Mouse (Mus musculus) Patski (cell line): ENCODE results near the gene Mical3. TPM values are rescaled to one million over a fixed set of nuclear protein-coding genes. Genes with fewer than 3 reads are reported as not detected.

Source experiments
- ATAC-seq: fragments of 100-300 bp; one replicate; pipeline ENCODE4 v1.8.0; 2021
- CTCF ChIA-PET: fragments of 350-600 bp; sonication (Branson Sonifier 250); formaldehyde crosslinking; loops from one replicate; lab custom pipeline; 2022; ENCODE audit warnings: inconsistent platforms; lab: Charles Lee
- POLR2A ChIA-PET: fragments of 350-600 bp; sonication (Branson Sonifier 250); formaldehyde crosslinking; loops from one replicate; lab custom pipeline; 2022; ENCODE audit warnings: antibody characterized with exemption, inconsistent platforms; lab: Charles Lee
- DNase-seq: peaks from one replicate; pipeline ENCODE4 v3.0.0-alpha.2; 2011; ENCODE audit warnings: low read depth, low spot score
- H3K27me3 ChIP-seq: fragments of 371-371 bp; one replicate; pipeline ENCODE4 v1.5.1; 2021
- CTCF ChIP-seq: fragments of 100-300 bp; IDR thresholded peaks from one replicate; pipeline ENCODE4 v1.5.1; 2021
- in situ Hi-C: fragments of 300-500 bp; cut with MboI; formaldehyde crosslinking; loops from 3 replicates; pipeline ENCODE4 v1.11.1; 2018; ENCODE audit warnings: low pct_unique_long_range_greater_than_20kb, mixed read lengths
- polyA plus RNA-seq: library from polyadenylated mRNA; unstranded; gene quantifications from one replicate; pipeline ENCODE4 v1.2.3, GENCODE M21; 2021

Mical3 gene
- polyA plus RNA-seq, 1 experiment from 2014 or later = 47.3 TPM

DNA sequence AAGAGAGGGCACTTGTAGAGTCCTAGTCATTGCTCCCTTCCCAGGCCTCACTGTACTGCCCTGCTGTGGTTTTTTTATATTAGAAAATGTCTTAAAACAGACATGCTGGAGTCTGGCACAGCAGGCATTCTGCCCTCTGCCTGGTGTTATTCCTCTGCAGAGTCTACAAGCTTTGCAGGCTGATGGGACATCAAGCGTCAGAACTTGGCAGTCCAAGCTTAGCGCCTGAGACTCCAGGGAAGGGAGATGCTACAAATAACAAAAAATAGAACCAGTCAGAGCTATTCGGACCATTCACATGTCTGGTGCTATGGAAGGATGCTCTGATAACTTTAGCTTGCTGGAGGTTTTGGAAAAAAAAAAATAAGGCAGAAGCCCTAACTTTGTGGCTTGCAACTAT lies 144.6 kb downstream of the Mical3 start:
- CTCF ChIA-PET = interaction anchor here (1.1 to 1.6 kb wide), 2 partner anchors 9 to 14 kb away, joined by 3 to 4 read pairs; no protein-coding TSS in a partner anchor
- in situ Hi-C loops = no loop called here
- no peaks in the 10 kb centered on the region for H3K27me3 ChIP-seq
- POLR2A ChIA-PET = no interaction called here
- DNase-seq = no peak
- no peak for TF ChIP-seq CTCF
- ATAC-seq = no peak

DNA sequence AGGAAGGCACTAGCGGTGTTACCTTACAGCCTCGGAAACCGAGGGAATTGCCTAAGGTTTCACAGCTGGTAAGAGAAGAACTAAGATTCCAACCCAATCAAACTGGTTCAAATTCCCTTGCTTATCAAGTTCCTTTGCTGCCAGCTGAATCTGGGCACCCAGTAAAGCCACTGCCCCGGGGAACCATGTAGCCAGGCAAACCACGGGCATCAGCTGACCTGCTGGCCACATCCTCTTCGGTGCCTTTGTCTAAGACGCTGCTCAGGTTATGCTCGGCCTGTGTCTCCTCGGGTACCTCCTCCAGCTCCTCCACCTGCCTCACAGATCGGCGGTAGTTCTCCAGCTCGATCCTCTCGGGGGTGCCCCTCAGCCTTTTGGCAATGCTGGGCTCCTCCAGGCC lies 148.5 kb downstream of the Mical3 start:
- no peak for DNase-seq
- TF ChIP-seq CTCF = no peak
- in situ Hi-C loops = no loop called here
- POLR2A ChIA-PET = no interaction called here
- H3K27me3 ChIP-seq = no peaks in the 10 kb centered on the region
- CTCF ChIA-PET = interaction anchor here (0.7 to 1.6 kb wide), 7 partner anchors 25 to 191 kb away, joined by 3 to 5 read pairs (median 4); no protein-coding TSS in a partner anchor
- ATAC-seq = no peak

DNA sequence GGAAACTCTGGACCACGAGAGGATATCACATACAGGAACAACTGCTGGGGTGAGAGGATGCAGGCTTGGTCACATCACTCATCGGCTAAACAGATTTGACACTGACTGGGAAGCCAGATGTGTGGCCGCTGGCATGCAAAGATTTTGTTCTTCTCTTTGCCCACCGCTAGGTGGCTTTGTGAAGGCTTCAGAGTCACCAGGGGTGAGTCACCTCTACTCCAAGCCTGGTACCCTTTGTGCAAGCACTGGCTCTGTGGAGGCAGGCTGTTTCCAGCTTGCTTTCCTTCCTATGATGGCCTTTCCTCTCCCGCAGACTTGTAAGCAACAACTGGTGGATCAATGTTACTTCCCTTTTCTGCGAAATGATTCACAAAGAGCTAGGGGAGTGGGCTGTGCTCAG lies 149.3 kb downstream of the Mical3 start:
- POLR2A ChIA-PET = no interaction called here
- ATAC-seq (peak; percentile 78), DNase-seq (peak; percentile 33)
- in situ Hi-C loops = no loop called here
- TF ChIP-seq CTCF = no peak
- no peaks in the 10 kb centered on the region for H3K27me3 ChIP-seq
- CTCF ChIA-PET = interaction anchor here (0.7 to 2.9 kb wide), 10 partner anchors 11 to 198 kb away, joined by 3 to 18 read pairs (median 4); no protein-coding TSS in a partner anchor

DNA sequence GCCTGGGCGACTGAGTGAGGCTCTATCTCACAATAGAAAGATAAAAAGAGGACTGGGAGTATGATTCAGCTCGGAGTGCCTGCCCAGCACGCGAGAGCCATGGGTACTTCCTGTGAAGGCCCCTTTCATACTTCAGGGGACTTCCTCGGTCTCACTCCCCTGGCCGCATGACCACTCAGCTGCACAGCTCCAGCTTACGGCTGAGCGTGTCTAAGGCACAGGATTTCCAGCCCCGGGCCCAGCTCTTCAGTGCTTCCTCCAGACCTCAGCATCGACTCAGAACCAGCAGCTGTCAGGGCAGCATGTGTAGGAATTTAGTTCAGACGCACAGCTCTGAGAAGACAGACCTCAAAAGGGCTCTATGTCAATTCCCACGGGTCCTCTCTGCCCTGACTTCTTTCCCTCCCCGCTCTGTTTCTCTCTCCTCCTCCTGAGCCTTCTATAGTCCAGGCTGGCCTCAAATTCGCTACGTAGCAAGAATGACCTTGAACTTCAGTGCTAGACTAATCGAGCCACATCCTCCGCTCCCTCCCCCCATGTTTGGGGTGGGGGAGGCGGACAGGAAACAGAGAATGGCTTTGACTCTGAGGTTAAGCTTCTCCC lies 152.7 kb downstream of the Mical3 start:
- in situ Hi-C loops = no loop called here
- H3K27me3 ChIP-seq = no peaks in the 10 kb centered on the region
- DNase-seq (no peak), ATAC-seq (no peak)
- TF ChIP-seq CTCF = no peak
- CTCF ChIA-PET = interaction anchor here (1.3 to 1.9 kb wide), 2 partner anchors 152 to 202 kb away, joined by 3 to 4 read pairs; no protein-coding TSS in a partner anchor
- POLR2A ChIA-PET = interaction anchor here (0.6 kb wide), 1 partner anchor 88 kb away, joined by 7 read pairs; no protein-coding TSS in a partner anchor

DNA sequence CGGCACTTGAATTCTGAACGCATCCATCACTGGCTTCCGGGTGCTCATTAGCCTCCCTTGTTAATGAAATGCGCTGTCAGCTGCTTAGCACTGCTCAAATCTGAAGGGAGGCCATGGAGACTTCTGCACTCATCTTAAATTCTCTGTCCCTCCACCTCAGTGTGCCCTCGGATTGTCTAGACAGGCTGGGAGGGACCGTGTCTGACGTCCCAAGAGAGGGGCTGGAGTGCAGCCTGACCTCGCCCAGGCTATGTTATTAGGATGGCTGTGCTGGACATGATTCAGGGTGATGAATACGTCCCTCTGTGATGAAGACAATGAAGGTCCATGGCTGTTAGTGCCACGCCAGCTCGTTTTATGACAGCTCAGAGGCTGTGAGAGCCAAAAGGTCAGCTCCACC lies 153.8 kb downstream of the Mical3 start:
- ChIA-PET POLR2A (no interaction called here), CTCF (interaction anchor here (1.6 to 1.9 kb wide), 2 partner anchors 154 to 204 kb away, joined by 4 to 7 read pairs; partner anchors contain the start of gene Mical3)
- in situ Hi-C loops = no loop called here
- TF ChIP-seq CTCF = no peak
- ATAC-seq (no peak), DNase-seq (no peak)
- H3K27me3 ChIP-seq = no peaks in the 10 kb centered on the region

DNA sequence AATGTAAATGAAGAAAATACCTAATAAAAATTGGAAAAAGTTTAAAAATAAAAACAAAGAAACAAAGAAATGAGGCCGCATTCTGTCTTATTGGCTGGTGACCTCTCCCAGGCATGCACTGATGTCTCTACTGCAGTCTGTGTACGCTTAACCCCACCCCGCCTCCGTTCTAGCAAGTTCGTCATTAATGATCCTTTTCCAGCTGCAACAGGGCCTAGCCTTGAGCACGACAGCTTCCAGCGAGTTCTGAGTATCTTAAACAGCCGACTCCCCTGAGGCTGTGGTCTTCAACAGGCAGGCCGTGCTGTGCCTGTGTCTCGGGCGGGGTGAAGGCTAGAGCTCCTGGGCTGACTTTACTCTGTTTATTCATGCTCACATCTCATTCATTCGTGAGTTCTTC lies 154.7 kb downstream of the Mical3 start:
- DNase-seq (no peak), ATAC-seq (no peak)
- ChIA-PET CTCF (interaction anchor here (1.6 to 1.9 kb wide), 2 partner anchors 154 to 204 kb away, joined by 4 to 7 read pairs; partner anchors contain the start of gene Mical3), POLR2A (no interaction called here)
- no peak for TF ChIP-seq CTCF
- in situ Hi-C loops = no loop called here
- H3K27me3 ChIP-seq = no peaks in the 10 kb centered on the region

DNA sequence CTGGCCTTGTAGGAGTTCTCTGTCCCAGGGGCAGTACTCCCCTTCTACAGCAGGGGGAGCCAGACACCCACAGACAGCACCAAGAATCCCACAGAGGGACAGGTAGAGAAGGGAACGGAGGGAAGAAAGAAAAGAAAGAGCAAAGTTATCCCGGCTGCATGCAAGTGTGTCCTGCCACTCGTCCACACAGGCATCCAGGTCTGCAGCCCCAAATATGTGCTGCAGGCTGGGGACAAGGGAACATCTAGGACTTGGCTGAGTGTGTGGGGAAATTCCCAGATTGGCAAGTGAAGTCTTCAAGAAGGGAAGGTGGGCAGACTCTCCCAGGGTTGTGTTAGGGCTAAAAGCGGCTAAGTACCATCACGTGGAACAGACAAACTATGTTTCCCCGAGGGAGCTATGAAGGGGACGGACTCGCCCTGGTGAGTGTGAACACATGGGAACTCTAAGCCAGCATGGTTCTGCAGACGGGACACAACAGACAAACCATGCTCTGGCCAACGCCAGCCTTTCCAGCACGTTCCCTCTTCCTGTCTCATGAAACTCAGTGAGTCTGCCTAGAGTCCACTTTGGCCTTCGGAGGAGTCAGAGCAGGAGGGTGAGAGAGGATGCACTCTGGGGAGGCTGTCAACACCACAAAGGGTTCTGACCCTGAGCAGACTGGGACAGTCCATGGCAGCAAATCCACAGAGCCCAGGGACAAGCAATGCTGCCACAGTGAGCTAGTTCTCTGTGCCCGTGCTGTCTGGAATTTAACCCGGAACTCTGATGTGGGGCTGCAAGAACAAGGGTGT lies 158.8 kb downstream of the Mical3 start:
- ATAC-seq (peak; percentile 83), DNase-seq (no peak)
- in situ Hi-C loops = loop anchor here (5.0 kb wide), 1 partner anchor 205 kb away; no protein-coding TSS in a partner anchor
- CTCF ChIA-PET = interaction anchor here (0.7 to 3.7 kb wide), 8 partner anchors 9 to 207 kb away, joined by 3 to 18 read pairs (median 4); no protein-coding TSS in a partner anchor
- POLR2A ChIA-PET = no interaction called here
- TF ChIP-seq CTCF = peak; percentile 99
- no peaks in the 10 kb centered on the region for H3K27me3 ChIP-seq

DNA sequence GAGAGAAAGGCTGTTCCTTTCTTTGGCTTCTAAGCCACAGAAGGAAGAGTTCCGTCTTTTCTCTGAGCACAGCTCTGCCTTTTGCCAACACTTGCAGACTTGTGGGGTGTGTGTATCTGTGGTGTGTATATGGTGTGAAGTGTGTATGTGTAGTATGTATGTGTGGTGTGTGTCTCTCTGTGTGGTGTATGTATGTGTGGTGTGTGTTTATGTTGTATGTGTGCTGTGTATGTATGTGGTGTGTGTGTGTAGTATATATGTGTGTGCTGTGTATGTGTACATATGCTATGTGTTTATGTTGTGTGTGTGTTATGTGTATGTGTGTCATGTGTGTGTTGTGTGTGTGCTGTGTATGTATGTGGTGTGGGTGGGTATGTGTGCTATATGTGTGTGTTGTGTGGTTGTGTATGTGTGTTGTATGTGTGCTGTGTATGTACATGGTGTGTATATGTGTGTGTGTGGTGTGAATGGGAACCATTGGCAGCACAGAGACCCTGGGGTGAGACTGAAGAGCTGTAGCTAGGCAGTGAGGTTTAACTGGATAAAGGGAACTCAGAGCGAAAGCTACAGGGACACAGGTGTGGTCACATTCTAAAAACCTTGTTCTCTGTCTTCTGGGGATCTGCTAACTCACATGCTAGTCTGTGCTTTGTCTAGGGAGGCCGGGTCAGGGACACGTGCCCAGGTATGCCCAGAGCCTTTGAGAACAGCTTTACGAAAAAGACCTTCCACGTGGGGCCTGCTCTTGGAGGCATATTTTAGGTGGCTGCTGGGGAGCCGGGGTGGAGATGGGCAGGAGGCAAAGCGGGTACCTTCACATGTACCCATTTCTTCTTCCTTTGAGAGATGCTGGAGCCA lies 159.6 kb downstream of the Mical3 start:
- no peak for ATAC-seq
- in situ Hi-C loops = loop anchor here (5.0 kb wide), 1 partner anchor 206 kb away; no protein-coding TSS in a partner anchor
- CTCF ChIA-PET = interaction anchor here (0.6 to 3.7 kb wide), 9 partner anchors 9 to 208 kb away, joined by 3 to 18 read pairs (median 4); no protein-coding TSS in a partner anchor
- TF ChIP-seq CTCF = no peak
- no peaks in the 10 kb centered on the region for H3K27me3 ChIP-seq
- no peak for DNase-seq
- POLR2A ChIA-PET = interaction anchor here (1.2 kb wide), 1 partner anchor 213 kb away, joined by 3 read pairs; no protein-coding TSS in a partner anchor

DNA sequence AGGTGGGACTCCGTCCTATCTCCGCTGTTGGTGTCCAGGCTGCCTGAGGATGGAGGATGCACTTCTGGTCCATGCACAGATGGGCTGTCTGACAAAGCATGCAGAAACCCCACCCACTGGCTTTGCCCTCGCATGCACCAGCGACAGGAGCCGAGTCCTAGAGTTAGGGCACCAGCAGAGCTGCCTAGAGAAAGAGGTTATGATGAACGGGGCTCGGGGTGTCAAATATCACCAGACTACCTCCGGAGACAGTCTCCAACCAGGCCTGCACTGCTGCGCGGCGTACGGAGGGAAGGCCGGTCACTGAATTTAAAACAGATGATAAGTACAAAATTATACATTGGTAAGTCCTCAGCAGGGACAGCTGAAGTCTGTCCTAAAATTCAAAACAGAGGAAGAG lies 165.0 kb downstream of the Mical3 start:
- POLR2A ChIA-PET = no interaction called here
- no peak for TF ChIP-seq CTCF
- in situ Hi-C loops = no loop called here
- no peak for ATAC-seq
- CTCF ChIA-PET = no interaction called here
- no peaks in the 10 kb centered on the region for H3K27me3 ChIP-seq
- no peak for DNase-seq

DNA sequence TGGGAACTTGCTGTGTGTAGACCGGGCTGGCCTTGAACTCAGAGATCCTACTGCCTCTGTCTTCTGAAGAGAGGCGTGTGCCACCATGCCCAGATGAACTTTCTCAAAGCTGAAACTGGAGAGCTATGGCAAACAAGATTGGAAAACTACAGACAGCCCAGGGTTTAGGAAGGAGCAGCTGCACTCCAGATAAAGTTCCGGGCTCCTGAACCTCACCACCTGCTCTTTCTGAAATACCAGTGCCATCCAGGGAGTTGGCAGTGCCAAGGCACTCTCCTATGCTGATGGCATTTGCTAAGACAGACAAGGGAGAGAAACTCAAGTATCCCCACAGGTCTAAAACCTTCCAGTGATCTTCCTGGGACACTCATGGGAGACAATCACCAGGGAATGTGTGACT lies 166.6 kb downstream of the Mical3 start:
- CTCF ChIA-PET = interaction anchor here (1.1 to 1.3 kb wide), 2 partner anchors 10 to 214 kb away, joined by 3 read pairs; no protein-coding TSS in a partner anchor
- in situ Hi-C loops = no loop called here
- POLR2A ChIA-PET = no interaction called here
- ATAC-seq (no peak), DNase-seq (no peak)
- no peak for TF ChIP-seq CTCF
- no peaks in the 10 kb centered on the region for H3K27me3 ChIP-seq
